Mouse (Mus musculus): Measurements from ENCODE around the gene Gclc. TPM values are rescaled to one million over a fixed set of nuclear protein-coding genes. Genes with fewer than 3 reads are reported as not detected.

The Gclc gene
- polyA plus RNA-seq, 1 experiment from 2014 or later, result 18.1 TPM

- H3K27ac ChIP-seq (replicated peaks), result no peak overlapping the region
- H3K9ac ChIP-seq (ENCODE audit: low read length), result no peak overlapping the region
- 31% methylated on average over 5 of the region's 5 CpGs for WGBS
- no peaks in the 10 kb centered on the region for H3K27me3 ChIP-seq (ENCODE audit: control insufficient read depth, insufficient read depth, low read length)
- DNase-seq (ENCODE audit: low spot score) (no peak), ATAC-seq (ENCODE audit: low FRiP score, low TSS enrichment) (no peak)
- 0 out of 2 replicates have a peak, but pooled peaks cover 13% of the 10 kb centered on the region for H3K36me3 ChIP-seq (ENCODE audit: control insufficient read depth, insufficient read depth, low read length)
- H3K9me3 ChIP-seq (ENCODE audit: control insufficient read depth, low read length), result no peaks in the 10 kb centered on the region
- H3K4me1 ChIP-seq (replicated peaks; ENCODE audit: control insufficient read depth, insufficient read depth), result no peaks in the 10 kb centered on the region
- TF ChIP-seq EP300 (optimal IDR thresholded peaks at IDR 0.05) (no peak), CTCF (IDR thresholded peaks at IDR 0.05; ENCODE audit: low read depth) (peak; percentile 74)
- no peak overlapping the region for H3K4me3 ChIP-seq (ENCODE audit: low read depth, low read length)
- H3K4me2 ChIP-seq (replicated peaks; ENCODE audit: low read depth), result no peak overlapping the region
These were observed 27.3 kb downstream of the Gclc start for GRCm38 (mm10) chr9:77781453-77782163.

GRCm38 (mm10) chr9:77782201-77782600, 27.9 kb downstream of the Gclc start:
- H3K4me1 ChIP-seq (replicated peaks; ENCODE audit: control insufficient read depth, insufficient read depth), result no peaks in the 10 kb centered on the region
- DNase-seq (ENCODE audit: low spot score), result no peak
- H3K27me3 ChIP-seq (ENCODE audit: control insufficient read depth, insufficient read depth, low read length), result no peaks in the 10 kb centered on the region
- 0 out of 2 replicates have a peak, but pooled peaks have one; percentile 18 for ATAC-seq (ENCODE audit: low FRiP score, low TSS enrichment)
- H3K27ac ChIP-seq (replicated peaks), result no peak overlapping the region
- no peak for TF ChIP-seq CTCF (IDR thresholded peaks at IDR 0.05; ENCODE audit: low read depth)
- no peak for TF ChIP-seq EP300 (optimal IDR thresholded peaks at IDR 0.05)
- 44% methylated on average over 4 of the region's 4 CpGs for WGBS
- H3K4me3 ChIP-seq (ENCODE audit: low read depth, low read length), result no peak overlapping the region
- H3K9ac ChIP-seq (ENCODE audit: low read length), result no peak overlapping the region
- no peak overlapping the region for H3K4me2 ChIP-seq (replicated peaks; ENCODE audit: low read depth)
- H3K36me3 ChIP-seq (ENCODE audit: control insufficient read depth, insufficient read depth, low read length), result peaks cover 13% of the 10 kb centered on the region; the same call in 1 of the 2 replicates
- H3K9me3 ChIP-seq (ENCODE audit: control insufficient read depth, low read length), result no peaks in the 10 kb centered on the region

GRCm38 (mm10) chr9:77783006-77783405, 28.7 kb downstream of the Gclc start:
- H3K4me1 ChIP-seq (replicated peaks; ENCODE audit: control insufficient read depth, insufficient read depth), result no peaks in the 10 kb centered on the region
- H3K4me3 ChIP-seq (ENCODE audit: low read depth, low read length), result no peak overlapping the region
- no peak overlapping the region for H3K9ac ChIP-seq (ENCODE audit: low read length)
- no peak overlapping the region for H3K27ac ChIP-seq (replicated peaks)
- WGBS, result 78% methylated on average over 13 of the region's 13 CpGs
- H3K4me2 ChIP-seq (replicated peaks; ENCODE audit: low read depth), result no peak overlapping the region
- ATAC-seq (ENCODE audit: low FRiP score, low TSS enrichment) (no peak), DNase-seq (ENCODE audit: low spot score) (no peak)
- H3K27me3 ChIP-seq (ENCODE audit: control insufficient read depth, insufficient read depth, low read length), result no peaks in the 10 kb centered on the region
- peaks cover 17% of the 10 kb centered on the region for H3K36me3 ChIP-seq (ENCODE audit: control insufficient read depth, insufficient read depth, low read length)
- H3K9me3 ChIP-seq (ENCODE audit: control insufficient read depth, low read length), result no peaks in the 10 kb centered on the region
- TF ChIP-seq CTCF (IDR thresholded peaks at IDR 0.05; ENCODE audit: low read depth) (no peak), EP300 (optimal IDR thresholded peaks at IDR 0.05) (no peak)

GRCm38 (mm10) chr9:77785466-77785865, 31.1 kb downstream of the Gclc start:
- 87% methylated on average over 8 of the region's 8 CpGs for WGBS
- H3K4me2 ChIP-seq (replicated peaks; ENCODE audit: low read depth), result no peak overlapping the region
- no peak for DNase-seq (ENCODE audit: low spot score)
- no peak overlapping the region for H3K27ac ChIP-seq (replicated peaks)
- H3K9me3 ChIP-seq (ENCODE audit: control insufficient read depth, low read length), result no peaks in the 10 kb centered on the region
- H3K9ac ChIP-seq (ENCODE audit: low read length), result no peak overlapping the region
- H3K4me1 ChIP-seq (replicated peaks; ENCODE audit: control insufficient read depth, insufficient read depth), result no peaks in the 10 kb centered on the region
- no peak for ATAC-seq (ENCODE audit: low FRiP score, low TSS enrichment)
- H3K36me3 ChIP-seq (ENCODE audit: control insufficient read depth, insufficient read depth, low read length), result peaks cover 16% of the 10 kb centered on the region
- no peak overlapping the region for H3K4me3 ChIP-seq (ENCODE audit: low read depth, low read length)
- TF ChIP-seq EP300 (optimal IDR thresholded peaks at IDR 0.05), result no peak
- no peak for TF ChIP-seq CTCF (IDR thresholded peaks at IDR 0.05; ENCODE audit: low read depth)
- no peaks in the 10 kb centered on the region for H3K27me3 ChIP-seq (ENCODE audit: control insufficient read depth, insufficient read depth, low read length)

GRCm38 (mm10) chr9:77787936-77788335, 33.6 kb downstream of the Gclc start:
- Histone ChIP-seq H3K9me3 (ENCODE audit: control insufficient read depth, low read length) (no peaks in the 10 kb centered on the region), H3K27me3 (ENCODE audit: control insufficient read depth, insufficient read depth, low read length) (no peaks in the 10 kb centered on the region), H3K4me1 (replicated peaks; ENCODE audit: control insufficient read depth, insufficient read depth) (no peaks in the 10 kb centered on the region), H3K4me2 (replicated peaks; ENCODE audit: low read depth) (no peak overlapping the region), H3K36me3 (ENCODE audit: control insufficient read depth, insufficient read depth, low read length) (peaks cover 18% of the 10 kb centered on the region), H3K27ac (replicated peaks) (no peak overlapping the region), H3K9ac (ENCODE audit: low read length) (no peak overlapping the region), H3K4me3 (ENCODE audit: low read depth, low read length) (no peak overlapping the region)
- TF ChIP-seq EP300 (optimal IDR thresholded peaks at IDR 0.05) (no peak), CTCF (IDR thresholded peaks at IDR 0.05; ENCODE audit: low read depth) (no peak)
- DNase-seq (ENCODE audit: low spot score) (no peak), ATAC-seq (ENCODE audit: low FRiP score, low TSS enrichment) (no peak)
- 83% methylated on average over 7 of the region's 7 CpGs for WGBS

GRCm38 (mm10) chr9:77789615-77790348, 35.4 kb downstream of the Gclc start:
- no peak for ATAC-seq (ENCODE audit: low FRiP score, low TSS enrichment)
- WGBS, result 68% methylated on average over 12 of the region's 12 CpGs
- no peak for TF ChIP-seq EP300 (optimal IDR thresholded peaks at IDR 0.05)
- no peak for TF ChIP-seq CTCF (IDR thresholded peaks at IDR 0.05; ENCODE audit: low read depth)
- DNase-seq (ENCODE audit: low spot score), result no peak
- Histone ChIP-seq H3K4me1 (replicated peaks; ENCODE audit: control insufficient read depth, insufficient read depth) (no peaks in the 10 kb centered on the region), H3K27me3 (ENCODE audit: control insufficient read depth, insufficient read depth, low read length) (no peaks in the 10 kb centered on the region), H3K9ac (ENCODE audit: low read length) (no peak overlapping the region), H3K4me2 (replicated peaks; ENCODE audit: low read depth) (no peak overlapping the region), H3K36me3 (ENCODE audit: control insufficient read depth, insufficient read depth, low read length) (peaks cover 20% of the 10 kb centered on the region), H3K9me3 (ENCODE audit: control insufficient read depth, low read length) (no peaks in the 10 kb centered on the region), H3K27ac (replicated peaks) (no peak overlapping the region), H3K4me3 (ENCODE audit: low read depth, low read length) (no peak overlapping the region)

Measured in stomach, postnatal 0 days (tissue).